In the genomic region with DNA sequence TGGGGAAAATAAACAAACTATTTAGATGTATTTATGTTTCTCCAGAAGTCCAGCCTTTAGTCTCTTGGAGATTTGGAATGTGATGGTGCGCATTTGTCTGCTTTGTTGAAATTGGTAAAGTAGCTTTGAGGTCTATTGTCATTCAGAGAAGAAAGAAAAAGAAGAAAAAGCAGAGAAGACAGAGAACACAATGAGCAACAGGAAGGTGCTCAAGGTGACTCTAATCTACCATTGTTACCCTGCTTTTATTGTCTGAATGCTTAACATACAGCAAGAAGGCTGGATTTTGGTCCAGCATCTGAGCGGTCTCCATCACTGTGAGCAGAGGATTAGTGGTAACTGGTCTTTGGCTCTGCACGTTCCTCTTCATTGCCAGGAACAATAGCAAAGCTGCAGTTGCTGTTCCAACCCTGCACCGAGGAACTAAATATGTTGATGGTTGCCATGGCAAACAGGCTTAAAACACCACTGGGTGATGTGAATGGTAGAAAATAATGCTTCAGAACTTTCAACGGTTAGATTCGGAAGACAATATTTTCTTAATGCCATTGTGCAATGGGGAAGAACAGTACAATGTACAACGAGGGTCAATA, we compare ENCODE assay signal across 19 mouse cellular contexts.
DNase-seq lines count a peak whose midpoint lies in the region; ATAC-seq and TF ChIP-seq lines count a peak whose summit lies in the region.
"Had no signal": no experiment of that assay in that cellular context is flagged by ENCODE, and none has a peak within 500 bp of the region (broad histone marks: within the 10 kb centered on the region; RNA-seq: fewer than 3 reads in every experiment).

No protein-coding gene starts in this region.

- DNase-seq in hindbrain, postnatal 0 days (ENCODE audit: low spot score) = peak; percentile 39
- no peak for DNase-seq in hindbrain, embryonic 11.5 days (ENCODE audit: low spot score)
- peak; percentile 19 for DNase-seq in midbrain, embryonic 10.5 days (ENCODE audit: low spot score)
- DNase-seq in layer of hippocampus, adult 9-11 months = peak; percentile 65
- DNase-seq in skeletal muscle tissue, adult 2 months (ENCODE audit: low read depth, low spot score) = peak; percentile 17
- DNase-seq in kidney, postnatal 25 days = no peak
- DNase-seq: adrenal gland, adult 8-10 months; cerebellum, adult 2 months; heart, postnatal 36 days; kidney, adult 8-10 months; thymus, adult 18-20 months had no signal

- no peak for ATAC-seq in hindbrain, postnatal 0 days
- ATAC-seq in hindbrain, embryonic 11.5 days (ENCODE audit: low FRiP score) = no peak
- no peak for ATAC-seq in midbrain, embryonic 13.5 days
- ATAC-seq in kidney, embryonic 16.5 days (ENCODE audit: low FRiP score, low TSS enrichment) = no peak
- ATAC-seq: inflammation-experienced regulatory T-cells, adult 6 months; lung, postnatal 0 days had no signal

- H3K4me2 ChIP-seq in hindbrain, postnatal 0 days (ENCODE audit: low read depth, low read length) = no peak overlapping the region
- H3K4me2 ChIP-seq in hindbrain, embryonic 11.5 days (replicated peaks; ENCODE audit: low read depth, low read length) = no peak overlapping the region
- H3K4me2 ChIP-seq in midbrain, embryonic 13.5 days (replicated peaks) = no peak overlapping the region
- H3K4me2 ChIP-seq in kidney, embryonic 16.5 days (replicated peaks; ENCODE audit: low read depth, low read length) = no peak overlapping the region
- H3K4me2 ChIP-seq: embryonic facial prominence, embryonic 13.5 days; heart, embryonic 12.5 days; limb, embryonic 12.5 days; liver, embryonic 15.5 days had no signal

- H3K27ac ChIP-seq in hindbrain, postnatal 0 days = no peak overlapping the region
- H3K27ac ChIP-seq in hindbrain, embryonic 11.5 days (ENCODE audit: low read depth, low read length) = no peak overlapping the region
- no peak overlapping the region for H3K27ac ChIP-seq in midbrain, embryonic 10.5 days (replicated peaks)
- H3K27ac ChIP-seq in midbrain, embryonic 13.5 days = no peak overlapping the region
- no peak overlapping the region for H3K27ac ChIP-seq in kidney, embryonic 16.5 days (ENCODE audit: low read length)
- H3K27ac ChIP-seq: embryonic facial prominence, embryonic 13.5 days; limb, embryonic 12.5 days; liver, embryonic 15.5 days had no signal

- H3K9ac ChIP-seq in hindbrain, postnatal 0 days (replicated peaks; ENCODE audit: low read length) = no peak overlapping the region
- H3K9ac ChIP-seq in hindbrain, embryonic 11.5 days (ENCODE audit: low read depth, low read length) = no peak overlapping the region
- no peak overlapping the region for H3K9ac ChIP-seq in midbrain, embryonic 13.5 days (replicated peaks)
- no peak overlapping the region for H3K9ac ChIP-seq in kidney, embryonic 16.5 days (replicated peaks; ENCODE audit: low read length)
- H3K9ac ChIP-seq: embryonic facial prominence, embryonic 13.5 days; heart, embryonic 12.5 days; limb, embryonic 12.5 days; liver, embryonic 15.5 days had no signal

- H3K36me3 ChIP-seq in hindbrain, postnatal 0 days (ENCODE audit: insufficient read depth, low read length) = no peaks in the 10 kb centered on the region
- H3K36me3 ChIP-seq in hindbrain, embryonic 11.5 days (ENCODE audit: control insufficient read depth, insufficient read depth, low read length) = no peaks in the 10 kb centered on the region
- no peaks in the 10 kb centered on the region for H3K36me3 ChIP-seq in midbrain, embryonic 10.5 days
- H3K36me3 ChIP-seq in midbrain, embryonic 13.5 days = no peaks in the 10 kb centered on the region
- H3K36me3 ChIP-seq in kidney, embryonic 16.5 days (ENCODE audit: insufficient read depth, low read length) = no peaks in the 10 kb centered on the region
- H3K36me3 ChIP-seq: embryonic facial prominence, embryonic 13.5 days; heart, embryonic 12.5 days; limb, embryonic 12.5 days; liver, embryonic 15.5 days had no signal

- WGBS in hindbrain, postnatal 0 days = 47% methylated on average over 7 of the region's 7 CpGs
- WGBS in hindbrain, embryonic 11.5 days = 74% methylated on average over 7 of the region's 7 CpGs
- WGBS in midbrain, embryonic 10.5 days = 38% methylated on average over 7 of the region's 7 CpGs
- WGBS in midbrain, embryonic 13.5 days = 21% methylated on average over 7 of the region's 7 CpGs
- 89% methylated on average over 7 of the region's 7 CpGs for WGBS in kidney, embryonic 16.5 days

- no peaks in the 10 kb centered on the region for H3K9me3 ChIP-seq in hindbrain, postnatal 0 days (ENCODE audit: low read length)
- no peaks in the 10 kb centered on the region for H3K9me3 ChIP-seq in hindbrain, embryonic 11.5 days (ENCODE audit: control insufficient read depth, low read length)
- H3K9me3 ChIP-seq in midbrain, embryonic 10.5 days (replicated peaks) = no peaks in the 10 kb centered on the region
- H3K9me3 ChIP-seq in midbrain, embryonic 13.5 days = no peaks in the 10 kb centered on the region
- H3K9me3 ChIP-seq in kidney, embryonic 16.5 days (ENCODE audit: low read length) = no peaks in the 10 kb centered on the region
- H3K9me3 ChIP-seq: embryonic facial prominence, embryonic 13.5 days; heart, embryonic 12.5 days; limb, embryonic 12.5 days; liver, embryonic 15.5 days had no signal

- no peak for TF ChIP-seq CTCF in hindbrain, postnatal 0 days (IDR thresholded peaks at IDR 0.05; ENCODE audit: low read depth)

- no peak overlapping the region for H3K4me3 ChIP-seq in hindbrain, postnatal 0 days (ENCODE audit: low read length)
- H3K4me3 ChIP-seq in hindbrain, embryonic 11.5 days (ENCODE audit: low read depth, low read length) = no peak overlapping the region
- no peak overlapping the region for H3K4me3 ChIP-seq in midbrain, embryonic 10.5 days
- H3K4me3 ChIP-seq in midbrain, embryonic 13.5 days (replicated peaks) = no peak overlapping the region
- no peak overlapping the region for H3K4me3 ChIP-seq in kidney, embryonic 16.5 days (ENCODE audit: low read length)
- H3K4me3 ChIP-seq: embryonic facial prominence, embryonic 13.5 days; heart, embryonic 12.5 days; limb, embryonic 12.5 days; liver, embryonic 15.5 days had no signal

- H3K4me1 ChIP-seq in hindbrain, postnatal 0 days (ENCODE audit: insufficient read depth, low read length) = no peaks in the 10 kb centered on the region
- H3K4me1 ChIP-seq in hindbrain, embryonic 11.5 days (replicated peaks; ENCODE audit: control insufficient read depth, insufficient read depth, low read length) = no peaks in the 10 kb centered on the region
- peaks cover 13% of the 10 kb centered on the region for H3K4me1 ChIP-seq in midbrain, embryonic 10.5 days
- H3K4me1 ChIP-seq in midbrain, embryonic 13.5 days (replicated peaks) = peaks cover 12% of the 10 kb centered on the region
- H3K4me1 ChIP-seq in kidney, embryonic 16.5 days (ENCODE audit: insufficient read depth, low read length) = no peaks in the 10 kb centered on the region
- H3K4me1 ChIP-seq: liver, embryonic 15.5 days had no signal

- no peaks in the 10 kb centered on the region for H3K27me3 ChIP-seq in hindbrain, postnatal 0 days (ENCODE audit: insufficient read depth, low read length)
- no peaks in the 10 kb centered on the region for H3K27me3 ChIP-seq in hindbrain, embryonic 11.5 days (ENCODE audit: control insufficient read depth, insufficient read depth, low read length)
- no peaks in the 10 kb centered on the region for H3K27me3 ChIP-seq in midbrain, embryonic 10.5 days (ENCODE audit: low read depth, poor library complexity, severe bottlenecking)
- H3K27me3 ChIP-seq in midbrain, embryonic 13.5 days = no peaks in the 10 kb centered on the region
- no peaks in the 10 kb centered on the region for H3K27me3 ChIP-seq in kidney, embryonic 16.5 days (ENCODE audit: insufficient read depth, low read length)
- H3K27me3 ChIP-seq: embryonic facial prominence, embryonic 13.5 days; heart, embryonic 12.5 days; limb, embryonic 12.5 days; liver, embryonic 15.5 days had no signal

Comparison
In these comparisons a context has a peak if more than half of its experiments do, and no peak if none do; other contexts are left out.
1. DNase-seq: peak in hindbrain, postnatal 0 days (single experiment), midbrain, embryonic 10.5 days (single experiment), layer of hippocampus, adult 9-11 months (single experiment) and skeletal muscle tissue, adult 2 months (single experiment); none in hindbrain, embryonic 11.5 days (single experiment) and kidney, postnatal 25 days (0 of 2).